Mouse (Mus musculus): ENCODE results near the gene Gpsm1.

The Gpsm1 gene

GRCm38 (mm10) chr2:26342044-26342443 lies 26.7 kb downstream of the Gpsm1 start:
- DNase-seq = peak; percentile 88

- DNase-seq = no peak
Measured at GRCm38 (mm10) chr2:26342609-26343490, 27.5 kb downstream of the Gpsm1 start.

GRCm38 (mm10) chr2:26348241-26348640 lies 32.9 kb downstream of the Gpsm1 start:
- DNase-seq = no peak

GRCm38 (mm10) chr2:26351358-26352290 lies 36.3 kb downstream of the Gpsm1 start, which contains the start of gene Dnlz:
Gene Dnlz, minus strand, starts transcription at chr2:26352110.
- peak; percentile 95 for DNase-seq

GRCm38 (mm10) chr2:26352291-26352910 lies 37.1 kb downstream of the Gpsm1 start:
- peak; percentile 41 for DNase-seq

- no peak for DNase-seq
Measured at GRCm38 (mm10) chr2:26353066-26353980, 38.0 kb downstream of the Gpsm1 start.

GRCm38 (mm10) chr2:26354401-26354800 lies 39.1 kb downstream of the Gpsm1 start:
- no peak for DNase-seq

GRCm38 (mm10) chr2:26356231-26356630 lies 40.9 kb downstream of the Gpsm1 start:
- no peak for DNase-seq

- DNase-seq = no peak
Measured at GRCm38 (mm10) chr2:26356678-26357077, 41.4 kb downstream of the Gpsm1 start.

GRCm38 (mm10) chr2:26357484-26357883 lies 42.2 kb downstream of the Gpsm1 start:
- DNase-seq = no peak

GRCm38 (mm10) chr2:26358667-26359320 lies 43.5 kb downstream of the Gpsm1 start:
- no peak for DNase-seq

- no peak for DNase-seq
Measured at GRCm38 (mm10) chr2:26359983-26360382, 44.7 kb downstream of the Gpsm1 start.

GRCm38 (mm10) chr2:26360772-26361171 lies 45.5 kb downstream of the Gpsm1 start, which contains the start of gene Card9:
Gene Card9, minus strand, starts transcription at chr2:26360918.
- DNase-seq = no peak

GRCm38 (mm10) chr2:26362991-26363390 lies 47.7 kb downstream of the Gpsm1 start:
- DNase-seq = no peak

GRCm38 (mm10) chr2:26363481-26363880 lies 48.2 kb downstream of the Gpsm1 start:
- no peak for DNase-seq

GRCm38 (mm10) chr2:26364738-26365465 lies 49.6 kb downstream of the Gpsm1 start:
- no peak for DNase-seq

GRCm38 (mm10) chr2:26367911-26368310 lies 52.6 kb downstream of the Gpsm1 start:
- no peak for DNase-seq

- no peak for DNase-seq
Measured at GRCm38 (mm10) chr2:26368572-26368971, 53.3 kb downstream of the Gpsm1 start.

GRCm38 (mm10) chr2:26372396-26372795 lies 57.1 kb downstream of the Gpsm1 start:
- DNase-seq = no peak

GRCm38 (mm10) chr2:26380131-26380771 lies 64.9 kb downstream of the Gpsm1 start, which contains the start of gene Snapc4:
Gene Snapc4, minus strand, starts transcription at chr2:26380653.
- peak; percentile 89 for DNase-seq
